Mouse (Mus musculus): ENCODE results near the gene Nav1.

Nav1 gene

DNA sequence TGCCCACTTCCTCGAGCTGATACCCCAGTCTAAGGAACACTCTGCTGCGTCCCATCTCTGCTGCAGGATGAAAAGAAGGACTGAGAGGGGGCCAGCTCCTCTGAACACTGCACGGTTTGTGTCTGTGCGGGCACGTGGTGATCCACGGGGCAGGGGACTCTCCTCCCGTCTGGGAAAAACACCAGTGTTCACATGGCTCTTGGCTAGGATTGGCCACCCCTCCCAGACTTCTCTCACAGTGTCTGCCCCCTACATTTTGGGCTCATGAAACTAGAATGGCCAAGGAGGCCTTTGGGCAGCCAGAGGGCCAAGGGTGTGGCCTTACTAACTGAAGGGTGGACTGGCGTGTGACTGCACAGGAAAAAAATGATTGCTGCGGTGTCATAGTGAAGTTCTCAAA lies 125.4 kb downstream of the Nav1 start:
- DNase-seq = no peak

DNA sequence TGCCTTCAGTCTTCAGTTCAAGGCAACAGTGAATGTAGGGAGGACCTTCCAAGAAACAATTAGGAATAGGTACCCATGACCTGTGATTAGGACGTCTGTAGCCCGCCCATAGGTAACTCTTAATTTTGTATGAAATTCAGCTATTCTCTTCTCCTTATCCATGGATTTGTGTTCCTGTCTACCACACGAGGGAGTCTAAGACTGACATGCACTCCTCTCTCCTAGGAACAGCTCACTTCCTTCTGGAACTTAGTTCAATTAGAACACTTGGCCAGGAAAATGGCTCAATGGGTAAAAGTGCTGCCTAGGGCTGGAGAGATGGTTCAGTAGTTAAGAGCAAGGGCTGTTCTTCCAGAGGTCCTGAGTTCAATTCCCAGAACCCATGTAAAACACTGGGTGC lies 126.3 kb downstream of the Nav1 start:
- DNase-seq = no peak

DNA sequence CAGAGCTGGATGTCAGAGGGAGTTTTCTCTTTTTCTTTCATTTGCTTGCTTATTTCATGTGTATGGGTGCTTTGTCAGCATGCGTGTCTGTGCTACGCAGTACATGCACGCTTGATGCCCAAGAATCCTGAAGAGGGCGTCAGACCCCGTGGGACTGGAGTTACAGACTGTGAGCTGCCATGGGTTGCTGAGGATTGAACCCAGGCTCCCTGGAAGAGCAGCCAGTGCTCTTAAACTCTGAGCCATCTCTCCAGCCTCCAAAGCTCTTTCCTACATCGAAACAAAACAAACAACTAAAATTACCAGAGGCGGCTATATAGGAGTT lies 131.6 kb downstream of the Nav1 start:
- DNase-seq = no peak

DNA sequence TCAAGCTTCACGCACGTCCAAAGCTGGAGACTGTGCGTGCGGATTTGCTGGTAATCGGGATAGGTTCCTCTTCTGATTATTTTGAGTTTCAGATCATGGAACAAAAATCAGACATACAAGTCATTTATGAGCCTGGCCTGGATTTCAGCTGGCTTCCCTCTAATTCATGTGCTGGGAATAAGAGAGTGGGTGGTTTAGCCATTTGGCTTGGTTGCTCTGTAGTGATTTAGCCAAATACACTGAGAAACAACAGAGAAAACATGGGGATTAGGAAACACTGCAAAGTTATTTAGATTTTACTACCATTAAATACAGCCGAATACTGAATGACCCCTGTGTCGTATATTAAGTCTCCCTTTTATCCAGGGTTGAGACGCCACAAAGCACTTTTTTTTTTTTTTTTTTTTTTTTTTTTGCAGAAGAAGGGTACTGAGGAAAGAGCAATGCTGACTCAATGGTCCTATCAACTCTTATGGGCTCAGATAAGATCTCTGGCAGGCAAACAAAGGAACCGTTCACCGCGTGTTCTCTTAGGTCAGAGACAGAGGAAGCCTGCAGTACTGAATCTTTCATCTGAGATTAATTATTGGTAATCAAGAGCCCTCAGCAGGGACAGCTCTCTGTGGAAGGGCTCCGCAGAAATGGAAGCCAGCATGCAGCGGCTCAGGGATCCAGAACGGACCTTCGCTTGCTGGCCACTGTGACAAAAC lies 132.1 kb downstream of the Nav1 start:
- DNase-seq = no peak

DNA sequence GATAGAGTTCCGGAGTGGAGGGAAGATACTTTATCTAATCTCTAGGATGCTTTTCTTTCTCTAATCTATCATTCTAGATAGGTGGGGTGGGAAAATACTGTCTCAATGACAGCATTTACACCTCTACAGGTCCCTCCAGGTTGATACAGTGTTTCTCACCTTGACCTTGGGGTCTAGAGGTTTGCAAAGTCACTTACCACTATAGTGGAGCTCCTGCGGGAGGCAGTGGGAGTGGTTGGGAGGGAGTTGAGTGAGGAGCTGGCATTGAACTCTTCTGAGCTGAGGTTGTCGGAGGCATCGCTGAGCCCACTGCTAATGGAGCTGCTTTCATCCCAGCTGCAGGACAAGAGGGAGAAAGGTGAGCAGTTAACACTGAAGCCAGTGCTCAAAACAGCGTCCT lies 134.6 kb downstream of the Nav1 start:
- no peak for DNase-seq

DNA sequence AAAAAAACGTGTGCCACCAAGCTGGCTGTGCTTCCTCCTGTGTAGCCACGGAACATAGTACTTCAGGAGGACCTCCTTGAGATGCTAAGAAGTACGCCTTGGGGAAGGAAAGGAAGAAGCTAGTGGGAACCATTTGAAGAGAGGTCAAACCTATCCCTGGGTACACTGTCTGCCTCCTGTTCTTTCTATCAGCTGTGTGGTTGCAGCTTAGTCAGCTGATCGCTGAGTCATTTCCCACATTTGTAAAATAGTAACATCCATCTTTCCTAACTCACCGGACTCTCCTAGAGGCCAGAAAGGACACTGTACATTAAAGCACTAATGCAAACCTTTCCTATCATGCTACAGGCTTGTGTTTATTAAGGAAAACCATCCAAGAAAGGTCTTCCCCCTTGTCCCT lies 135.4 kb downstream of the Nav1 start:
- DNase-seq = no peak

DNA sequence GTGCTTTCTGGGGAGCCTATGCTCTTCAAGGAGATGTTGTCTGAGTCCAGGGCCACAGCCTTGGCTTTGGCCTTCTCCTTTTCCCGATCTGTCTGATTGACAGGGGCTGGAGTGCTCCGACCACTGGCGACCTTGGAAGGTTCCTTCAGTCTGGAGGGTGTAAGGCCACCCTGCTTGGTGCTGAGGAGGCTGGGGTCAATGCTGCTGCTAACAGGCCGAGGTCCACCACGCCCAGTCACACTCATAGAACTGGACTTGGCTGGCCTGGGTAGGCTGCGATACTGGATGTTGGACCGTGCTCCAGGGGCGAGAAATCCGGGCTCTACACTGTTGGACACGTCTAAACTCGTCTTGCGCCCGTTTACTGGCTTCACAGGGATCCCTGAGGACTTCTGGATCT lies 136.5 kb downstream of the Nav1 start:
- no peak for DNase-seq

DNA sequence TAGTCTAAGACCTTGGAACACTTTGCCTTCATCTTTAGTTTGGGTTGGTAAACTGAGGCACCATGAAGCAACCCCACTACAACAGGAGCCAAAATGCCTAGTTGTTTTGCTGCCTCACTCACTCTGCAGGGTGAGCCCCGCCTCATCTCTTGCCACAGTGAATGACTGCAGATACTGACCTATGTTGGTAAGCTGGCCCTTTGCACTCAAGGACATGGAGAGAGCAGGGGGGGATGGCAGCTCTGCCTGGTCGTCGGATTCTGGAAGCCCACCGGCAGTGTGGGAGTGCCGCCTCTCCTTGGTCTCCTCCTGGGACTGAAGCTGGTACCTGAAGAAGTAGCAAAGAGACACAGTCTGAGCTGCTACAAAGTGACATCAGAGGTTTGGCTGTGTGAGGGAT lies 139.6 kb downstream of the Nav1 start:
- DNase-seq = no peak

DNA sequence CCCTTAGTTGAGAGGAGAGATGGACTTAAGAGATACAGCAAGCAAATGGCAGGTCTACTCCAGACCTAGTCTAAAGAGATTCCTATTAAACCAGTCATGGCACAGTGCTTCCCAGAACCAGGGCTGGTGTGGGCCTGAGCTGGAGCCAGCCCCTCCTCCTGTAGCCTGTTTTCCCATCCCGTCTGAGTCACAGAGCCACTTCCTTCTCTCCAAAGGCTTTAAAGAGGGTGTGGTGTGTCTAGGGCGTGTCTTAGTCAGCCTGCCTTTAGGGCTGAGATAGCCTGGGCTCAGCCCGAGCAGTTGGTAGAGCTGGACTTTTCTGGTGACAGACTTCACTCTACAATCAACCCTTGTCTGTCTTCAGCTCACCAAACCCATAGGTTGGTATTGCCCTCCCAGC lies 140.2 kb downstream of the Nav1 start:
- DNase-seq = no peak

DNA sequence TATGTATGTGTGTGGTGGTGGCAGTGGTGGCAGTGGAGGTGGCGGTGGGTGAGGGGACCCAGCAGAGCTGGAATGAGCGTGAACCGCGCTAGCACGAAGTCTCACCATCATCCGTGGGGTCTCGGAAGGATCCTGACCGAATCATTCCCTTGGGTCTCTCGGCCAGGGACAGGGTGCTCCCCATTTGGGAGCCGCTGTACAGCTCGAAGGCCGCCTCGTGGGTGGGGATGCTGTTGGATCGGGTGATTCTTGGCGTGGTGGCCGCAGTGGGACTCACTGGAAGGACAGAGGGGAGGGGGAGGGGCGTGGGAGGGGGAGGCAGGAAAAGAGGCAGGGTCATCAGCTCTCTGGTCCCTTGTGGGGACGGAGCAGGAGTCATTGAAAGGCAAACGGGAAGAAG lies 141.4 kb downstream of the Nav1 start:
- no peak for DNase-seq

DNA sequence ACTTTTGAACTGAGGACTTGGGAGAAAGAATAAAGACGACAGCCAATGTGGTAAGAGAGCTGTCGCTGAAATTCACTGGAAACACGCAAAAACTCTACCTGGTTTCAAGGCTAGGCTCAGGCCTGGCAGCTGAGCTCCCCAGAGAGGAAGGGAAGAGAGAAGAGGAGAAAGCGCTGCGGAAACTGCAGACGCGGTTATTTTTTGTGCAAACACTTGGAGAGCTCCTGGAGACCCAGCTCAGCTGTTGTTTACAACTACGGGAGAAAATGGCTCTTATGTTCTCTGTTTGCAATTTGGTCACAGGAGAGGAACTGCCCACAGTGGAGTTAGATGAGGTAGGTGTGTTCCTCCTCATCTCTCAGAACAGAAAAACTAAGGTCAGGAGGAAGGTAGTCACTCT lies 144.4 kb downstream of the Nav1 start:
- DNase-seq = no peak

DNA sequence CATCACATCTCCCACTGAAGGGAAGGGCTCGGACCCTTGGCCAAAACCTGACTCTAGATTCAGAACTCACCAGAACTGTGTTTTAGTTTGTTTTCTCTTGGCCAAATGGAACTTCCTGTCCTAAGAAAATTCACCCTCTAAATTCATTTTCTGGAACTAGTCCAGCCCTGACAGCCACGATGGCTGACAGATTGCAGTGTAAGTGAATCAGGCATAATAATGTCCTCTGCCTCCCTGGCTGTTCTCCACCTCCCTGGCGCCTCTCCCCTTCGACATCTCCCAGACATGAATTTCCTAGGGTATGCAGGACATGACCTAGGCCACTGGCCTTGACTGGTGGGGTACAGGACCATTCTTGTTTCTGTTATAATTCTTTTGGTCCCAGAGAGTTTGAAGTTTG lies 144.8 kb downstream of the Nav1 start:
- DNase-seq = no peak

DNA sequence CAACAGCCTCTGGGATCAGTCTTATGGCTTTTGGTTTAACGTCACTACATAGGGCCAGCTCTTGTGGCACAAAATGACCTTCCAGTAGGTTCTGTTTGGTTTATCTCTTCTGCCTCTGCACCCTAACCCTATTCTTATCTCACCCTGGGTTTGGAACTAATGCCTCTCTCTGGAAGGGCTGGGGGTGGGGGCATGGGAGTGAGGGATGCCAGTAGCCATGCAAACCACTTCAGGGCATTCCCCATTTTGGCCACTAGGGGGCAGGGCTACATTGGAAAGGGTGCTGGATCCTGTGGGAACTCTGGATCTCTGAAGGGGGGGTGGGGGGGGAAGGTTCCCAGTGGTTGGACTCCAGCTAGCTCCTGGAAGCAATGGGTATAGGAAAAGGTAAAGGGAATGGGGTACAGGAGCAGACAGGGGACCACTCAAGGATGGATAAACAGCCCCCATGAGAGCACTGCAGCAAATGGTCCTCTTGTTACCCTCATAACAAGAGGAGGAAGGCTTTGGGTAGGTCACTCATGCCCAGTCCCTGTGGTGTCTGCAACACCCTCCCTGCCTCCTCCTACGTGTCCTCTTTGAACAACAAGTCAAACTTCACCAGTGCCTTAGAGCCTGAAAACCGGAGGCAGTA lies 145.9 kb downstream of the Nav1 start:
- DNase-seq = peak; percentile 59

DNA sequence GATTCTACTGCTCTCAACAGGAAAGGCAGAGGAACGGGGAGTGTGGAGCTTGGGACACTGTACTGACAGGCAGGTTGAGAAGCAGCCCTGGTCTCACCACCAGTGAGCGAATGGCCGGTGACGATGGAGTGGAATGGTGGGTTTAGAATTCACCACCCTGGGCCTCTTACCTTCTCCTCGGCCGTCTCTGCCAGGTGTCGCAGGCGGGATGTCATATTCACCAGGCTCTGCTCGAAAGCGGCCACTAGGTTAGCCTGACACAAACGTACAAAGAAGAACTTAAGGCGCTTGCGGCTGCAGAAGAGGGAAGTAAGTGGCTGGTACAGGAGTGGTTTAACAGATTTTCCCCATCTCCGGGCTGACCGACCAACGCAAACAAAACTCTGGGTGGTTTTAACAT lies 146.6 kb downstream of the Nav1 start:
- no peak for DNase-seq

DNA sequence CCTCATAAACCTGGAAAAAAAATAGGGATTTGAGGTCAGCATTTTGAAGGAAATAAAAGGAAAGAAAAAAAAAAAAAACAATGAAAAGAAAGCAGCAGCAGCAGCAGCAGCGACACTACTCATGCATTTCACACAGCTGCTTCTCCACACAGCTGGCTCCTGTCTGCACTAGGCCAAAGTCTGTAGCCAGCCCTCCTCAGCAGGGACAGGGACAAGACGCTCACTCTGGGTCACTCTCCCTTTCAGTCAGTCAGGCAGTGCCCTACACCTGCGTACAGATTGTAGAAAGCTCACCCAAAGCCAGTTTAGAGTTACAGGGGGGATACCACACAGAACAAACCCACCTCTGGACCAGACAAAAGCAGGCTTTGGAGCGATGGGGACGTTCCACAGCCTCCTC lies 149.2 kb downstream of the Nav1 start:
- DNase-seq = no peak

DNA sequence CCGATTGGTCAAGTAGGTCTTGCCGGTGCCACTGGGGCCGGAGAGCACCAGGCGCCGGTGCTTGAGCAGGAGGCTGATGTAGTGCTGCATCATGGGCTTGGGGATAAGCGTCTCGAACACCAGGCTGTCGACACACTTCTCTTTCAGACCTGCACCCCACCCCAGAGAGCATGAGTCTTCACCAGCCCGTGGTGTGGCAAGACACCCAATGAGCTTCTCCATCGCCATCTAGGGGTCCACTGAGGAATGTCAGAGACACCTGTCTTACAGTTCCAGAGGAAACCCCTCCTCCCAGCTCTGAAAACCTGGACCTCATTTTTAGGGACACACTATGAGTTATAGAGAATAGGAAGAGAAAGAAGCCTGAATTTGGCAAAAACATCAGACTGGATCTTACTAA lies 154.8 kb downstream of the Nav1 start:
- DNase-seq = no peak

DNA sequence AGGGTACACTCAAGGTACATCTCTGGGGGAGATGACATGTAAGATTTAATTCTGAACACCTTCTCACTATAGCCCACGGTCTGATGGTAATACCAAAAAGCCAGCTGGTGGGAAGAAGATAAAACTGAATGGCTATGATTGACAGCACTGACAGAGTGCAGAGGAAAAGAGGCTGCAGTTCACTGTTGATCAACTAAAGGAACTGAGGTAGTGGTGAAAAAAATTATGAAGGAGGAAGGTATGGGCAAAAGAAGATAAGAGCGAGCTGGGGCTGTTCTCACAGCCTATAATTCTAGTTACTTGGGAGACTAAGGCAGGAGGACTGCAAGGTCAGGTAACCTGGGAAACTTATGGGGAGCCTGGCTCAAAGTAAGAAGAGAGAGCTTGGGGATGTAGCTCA lies 155.7 kb downstream of the Nav1 start:
- no peak for DNase-seq

DNA sequence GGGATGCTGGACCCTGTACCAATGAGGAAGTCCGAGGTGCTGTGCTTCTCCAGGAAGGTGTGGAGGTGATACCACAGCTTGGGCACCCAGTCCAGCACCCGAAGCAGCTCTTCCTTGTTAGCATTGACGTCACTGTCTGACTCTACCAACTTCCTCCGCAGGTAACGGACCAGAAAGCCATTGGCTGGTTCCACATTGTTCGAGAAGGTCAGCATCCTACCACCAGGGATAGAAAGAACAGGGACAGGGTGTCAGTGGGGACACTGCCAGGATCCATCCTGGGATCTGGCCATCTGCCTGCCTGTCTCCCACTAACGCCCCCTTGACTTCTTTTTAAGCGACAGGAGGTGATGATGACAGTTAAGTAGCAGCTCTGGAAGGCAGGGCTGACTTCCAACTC lies 157.2 kb downstream of the Nav1 start:
- DNase-seq = no peak

DNA sequence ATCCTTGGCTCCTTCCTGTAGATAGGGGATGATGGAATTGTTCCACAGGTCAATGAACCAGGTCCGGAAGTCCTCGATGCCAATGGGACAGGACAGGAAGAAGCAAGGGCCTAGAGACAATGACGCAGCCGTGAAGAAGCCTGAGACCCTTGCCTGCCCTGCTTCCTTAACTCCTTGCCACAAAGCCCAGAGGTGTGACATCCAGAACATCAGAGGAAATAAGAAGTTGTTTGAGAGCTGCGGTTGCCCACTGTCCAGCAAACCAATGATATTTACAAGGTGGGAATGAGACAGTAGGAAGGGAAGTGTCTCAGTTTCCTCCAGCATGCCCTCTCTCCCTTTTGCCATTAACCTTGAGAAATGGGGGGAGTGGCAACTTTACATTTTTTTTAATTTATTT lies 158.2 kb downstream of the Nav1 start:
- DNase-seq = no peak

DNA sequence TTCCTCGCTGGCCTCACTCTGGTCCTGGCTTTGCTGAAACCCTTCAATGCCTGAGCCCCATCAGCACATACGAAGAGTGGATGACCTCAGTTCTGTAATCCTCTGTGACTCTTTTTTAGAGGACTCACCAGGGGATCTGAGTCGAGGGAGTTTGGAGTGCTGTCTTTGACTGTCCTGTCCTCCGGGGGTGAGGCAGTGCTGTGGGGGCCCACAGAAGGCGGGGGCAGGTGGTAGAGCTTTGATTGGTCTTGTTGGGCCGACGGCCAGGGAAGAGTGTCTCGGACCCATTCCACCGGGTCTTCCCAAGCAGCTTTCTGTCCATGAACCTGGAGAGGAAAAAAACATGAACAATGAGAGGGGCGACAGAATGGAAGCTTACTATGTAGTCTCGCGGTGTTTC lies 163.6 kb downstream of the Nav1 start:
- no peak for DNase-seq

DNA sequence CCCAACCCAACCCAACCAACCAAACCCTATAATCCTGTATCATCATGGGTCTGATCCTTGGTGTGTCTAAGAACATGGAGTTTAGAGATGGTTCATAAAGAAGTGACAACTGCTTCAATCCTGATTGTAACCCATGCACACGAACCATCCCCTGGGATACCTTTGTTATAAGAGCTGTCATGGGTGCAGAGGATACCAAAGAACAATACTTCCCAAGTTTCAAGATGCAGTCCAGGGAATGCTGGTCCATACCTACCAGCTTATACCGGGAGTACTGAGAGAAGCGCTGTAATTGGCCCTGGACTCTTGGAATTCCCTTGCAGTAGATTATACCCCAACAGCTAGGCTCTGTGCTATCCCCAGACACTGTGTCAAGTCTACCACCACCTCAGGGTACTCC lies 165.2 kb downstream of the Nav1 start:
- no peak for DNase-seq

DNA sequence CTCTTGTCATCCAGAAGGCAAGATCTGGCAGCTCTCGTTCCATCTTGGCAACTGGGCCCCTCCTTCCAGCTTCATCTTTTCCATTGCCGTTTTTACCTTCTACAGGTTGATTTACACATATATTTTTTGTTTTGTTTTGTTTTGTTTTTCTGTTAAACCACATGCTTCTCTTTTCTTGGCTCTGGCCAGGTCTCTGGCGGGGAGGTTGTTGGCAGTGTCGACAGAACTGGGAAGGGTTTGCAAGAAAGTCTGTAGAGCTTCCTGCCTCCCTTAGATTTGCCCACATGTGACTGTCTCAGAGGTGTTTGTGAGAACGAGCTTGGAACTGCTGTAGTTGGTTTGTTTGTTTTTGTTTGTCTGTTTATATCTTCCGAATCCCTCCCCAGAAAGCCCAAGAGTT lies 166.1 kb downstream of the Nav1 start:
- no peak for DNase-seq

DNA sequence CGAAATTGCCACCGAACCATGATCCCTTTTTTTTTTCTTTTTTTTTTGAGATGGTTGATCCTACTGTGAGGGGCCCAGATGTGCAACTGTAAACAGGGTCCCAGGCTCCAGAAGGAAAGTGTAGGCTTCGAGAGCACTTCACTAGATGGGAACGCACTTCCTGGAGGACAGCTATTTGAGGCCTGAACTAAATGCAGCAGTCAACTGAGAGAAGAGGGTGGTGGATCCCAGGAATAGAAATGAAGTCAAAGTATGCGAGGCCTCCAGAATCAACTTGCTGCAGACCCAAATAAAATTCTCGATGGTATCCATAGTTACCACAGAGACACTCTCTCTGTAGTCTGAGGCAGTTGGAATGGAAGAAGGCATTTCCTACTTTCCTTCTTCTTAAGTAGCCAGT lies 168.3 kb downstream of the Nav1 start:
- DNase-seq = no peak

DNA sequence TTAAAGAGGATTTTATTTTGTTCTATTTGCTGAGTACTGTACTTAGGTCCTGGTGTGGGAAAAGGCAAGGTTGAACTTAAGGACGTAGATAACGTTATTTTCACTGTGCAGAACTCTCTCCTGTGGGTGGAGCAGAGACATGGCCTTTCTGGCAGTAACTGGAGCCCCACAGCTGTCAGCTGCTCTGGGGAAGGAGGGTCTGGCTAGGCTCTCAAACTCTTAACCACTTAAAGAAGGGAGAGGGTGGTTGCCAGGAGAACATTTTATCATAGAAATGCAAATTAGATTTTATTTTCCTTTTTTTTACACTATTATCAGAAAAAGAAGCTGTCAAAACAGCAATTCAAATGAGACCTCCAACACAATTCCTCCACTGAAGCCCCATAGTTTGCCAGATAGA lies 171.3 kb downstream of the Nav1 start:
- DNase-seq = no peak

DNA sequence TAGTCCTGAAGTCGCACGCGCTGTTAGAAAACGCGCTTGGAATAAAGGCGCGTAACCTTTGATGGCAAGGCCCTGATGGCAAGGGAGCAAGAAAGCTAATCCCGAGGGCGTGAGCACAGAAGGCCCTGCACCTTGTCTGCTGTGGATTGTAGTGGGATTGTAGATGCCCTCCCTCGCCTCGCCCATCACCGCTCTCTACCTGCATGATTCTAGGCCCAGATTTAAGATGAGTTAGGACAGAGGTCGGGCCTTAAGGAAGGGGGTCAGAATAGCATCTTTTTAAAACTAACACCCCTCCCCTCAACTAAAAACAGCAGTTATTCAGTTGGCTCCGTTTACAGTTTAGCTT lies 176.5 kb downstream of the Nav1 start:
- DNase-seq = no peak

Measured in right cerebral cortex, postnatal 25 days (tissue).